Mouse (Mus musculus) effector memory CD4-positive, alpha-beta T cell, adult 5 months (primary cell): ENCODE data around the gene Rpl9. TPM values are rescaled to one million over a fixed set of nuclear protein-coding genes. Genes with fewer than 3 reads are reported as not detected.

Experiments
- polyA plus RNA-seq: library from polyadenylated mRNA; unstranded; fragments of 100-300 nt; shearing (Covaris generic); gene quantifications from one replicate; pipeline ENCODE4 v1.2.1, GENCODE M21; 2017

Gene Rpl9
- polyA plus RNA-seq: 1,101 TPM

DNA sequence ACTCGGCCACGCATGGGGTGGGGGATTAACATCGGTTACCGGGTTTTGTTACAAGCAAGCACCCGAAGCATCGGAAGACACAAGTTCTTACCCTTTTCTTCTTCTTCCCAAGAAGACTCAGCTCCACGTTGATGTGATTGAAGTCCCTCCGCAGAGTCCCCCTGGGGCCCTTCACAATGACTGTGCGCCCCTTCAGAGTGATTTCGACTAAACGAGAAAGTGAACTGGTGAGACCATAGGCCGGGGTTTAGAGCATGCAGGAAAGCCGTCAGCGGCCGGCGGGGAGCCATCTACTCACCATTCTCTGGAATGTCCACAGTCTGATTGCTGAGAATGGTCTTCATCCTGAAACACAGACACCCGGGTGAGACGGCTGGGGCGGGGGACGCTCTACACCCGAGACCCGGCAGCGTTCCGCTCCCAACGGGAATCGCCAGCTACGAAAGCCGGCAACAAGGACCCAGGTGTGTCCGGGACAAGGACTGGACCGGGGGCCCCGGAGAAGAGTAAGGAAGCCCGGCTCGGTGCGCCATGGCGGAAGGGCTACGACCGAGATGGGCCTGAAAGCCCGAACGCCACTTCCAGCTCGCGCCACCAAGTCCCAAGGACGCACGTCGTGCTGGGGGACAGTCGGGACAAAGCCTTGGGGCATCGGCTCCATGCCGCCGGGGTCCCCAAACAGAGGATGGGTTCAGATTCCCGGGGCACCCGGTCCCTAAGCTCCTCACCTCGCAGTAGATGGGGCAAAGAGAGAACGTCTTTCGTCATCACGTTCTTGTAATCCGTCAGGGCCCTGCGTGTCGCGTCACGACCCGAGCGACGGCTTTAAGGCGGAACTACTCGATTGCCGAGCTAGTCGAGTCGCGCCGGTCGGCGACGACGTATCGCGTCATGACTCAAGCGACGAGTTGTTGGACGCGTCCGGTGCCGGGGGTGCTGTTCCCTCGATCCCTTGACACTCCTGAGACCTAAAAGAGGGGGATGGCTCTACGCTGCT, at the start of gene Rpl9, which contains the start of gene Lias:
Gene Rpl9 (minus strand): TSS at position 797 of the 997 bp plus-strand sequence.
Gene Lias (plus strand): TSS at position 850 of the 997 bp plus-strand sequence.

DNA sequence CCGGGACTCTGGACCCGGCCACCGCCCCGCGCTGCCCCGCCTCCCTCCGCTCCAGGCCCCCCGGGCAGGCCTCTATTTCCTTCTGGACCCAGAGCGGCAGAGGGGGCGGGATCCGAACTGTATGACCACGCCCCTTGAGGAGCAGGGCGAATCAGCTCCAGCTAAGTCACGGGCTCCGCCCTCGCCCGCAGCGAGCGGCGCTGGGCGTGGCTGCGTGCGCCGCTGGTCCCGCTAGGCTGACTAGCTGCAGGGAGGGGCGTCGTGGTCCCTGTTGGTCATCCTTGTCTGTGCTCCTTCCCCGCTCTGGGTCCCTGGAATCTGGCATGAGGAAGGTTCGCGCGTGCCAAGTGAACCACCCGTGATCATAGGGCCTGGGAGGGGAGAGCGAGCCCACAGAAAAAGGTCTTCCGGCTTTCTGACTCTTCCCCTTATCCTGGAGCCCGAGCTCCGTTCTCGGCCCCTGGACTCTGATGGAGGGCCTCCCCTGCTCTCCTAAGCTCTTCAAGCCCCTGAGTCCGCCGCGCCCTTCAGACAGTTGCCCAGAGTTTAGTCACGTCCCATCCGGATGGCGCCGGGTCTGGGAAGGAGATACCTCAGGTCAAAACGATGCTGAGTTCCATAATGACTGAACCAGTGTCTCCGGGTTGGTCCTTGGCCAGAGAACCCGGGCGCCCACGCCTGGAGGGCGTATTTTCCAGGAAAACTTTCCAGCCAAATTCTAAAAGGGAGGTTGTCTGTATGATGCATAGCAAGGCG, 44.7 kb upstream of the Rpl9 start, which contains the start of gene Ugdh:
Gene Ugdh (minus strand): TSS at position 144 of the 756 bp plus-strand sequence.

DNA sequence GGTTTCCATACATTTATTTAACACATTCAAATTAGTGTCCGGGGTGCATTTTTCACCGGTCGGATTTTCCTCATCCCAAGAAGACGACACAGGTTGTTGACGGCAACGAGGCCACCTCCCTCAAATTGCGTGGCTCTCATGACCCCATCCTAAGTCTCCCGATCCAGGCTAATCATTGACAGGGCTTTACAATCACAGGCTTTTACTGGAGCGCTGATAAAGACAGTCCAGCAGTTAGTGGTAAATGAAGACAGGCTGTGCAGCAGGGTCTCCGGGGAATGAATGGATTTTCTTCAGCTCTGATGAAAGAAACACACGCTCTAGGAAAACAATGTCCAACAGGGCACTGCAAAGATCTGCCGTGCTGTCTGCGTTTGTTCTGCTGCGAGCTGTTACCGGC, 43.1 kb downstream of the Rpl9 start, which contains the start of gene Klb:
Gene Klb (plus strand): TSS at position 147 of the 400 bp plus-strand sequence.

Other genes with a start within 250 kb of the Rpl9 start
- gene Wdr19, start 191.7 kb downstream of the Rpl9 start, polyA plus RNA-seq: 3.8 TPM
- gene Rfc1, start 55.8 kb downstream of the Rpl9 start, polyA plus RNA-seq: 42.8 TPM
- gene Klb, start 43.1 kb downstream of the Rpl9 start, polyA plus RNA-seq: 0.12 TPM
- gene Lias, start 53 bp upstream of the Rpl9 start, polyA plus RNA-seq: 27.3 TPM
- 24.8 TPM for gene Ugdh, start 44.5 kb upstream of the Rpl9 start, polyA plus RNA-seq
- gene Gm43552, start 101.4 kb upstream of the Rpl9 start, polyA plus RNA-seq: 5.9 TPM
- gene Smim14, start 145.7 kb upstream of the Rpl9 start, polyA plus RNA-seq: 140 TPM
- gene Ube2k, start 145.8 kb upstream of the Rpl9 start, polyA plus RNA-seq: 122 TPM